8 mouse cellular contexts compared by ENCODE assay signal in the genomic region with DNA sequence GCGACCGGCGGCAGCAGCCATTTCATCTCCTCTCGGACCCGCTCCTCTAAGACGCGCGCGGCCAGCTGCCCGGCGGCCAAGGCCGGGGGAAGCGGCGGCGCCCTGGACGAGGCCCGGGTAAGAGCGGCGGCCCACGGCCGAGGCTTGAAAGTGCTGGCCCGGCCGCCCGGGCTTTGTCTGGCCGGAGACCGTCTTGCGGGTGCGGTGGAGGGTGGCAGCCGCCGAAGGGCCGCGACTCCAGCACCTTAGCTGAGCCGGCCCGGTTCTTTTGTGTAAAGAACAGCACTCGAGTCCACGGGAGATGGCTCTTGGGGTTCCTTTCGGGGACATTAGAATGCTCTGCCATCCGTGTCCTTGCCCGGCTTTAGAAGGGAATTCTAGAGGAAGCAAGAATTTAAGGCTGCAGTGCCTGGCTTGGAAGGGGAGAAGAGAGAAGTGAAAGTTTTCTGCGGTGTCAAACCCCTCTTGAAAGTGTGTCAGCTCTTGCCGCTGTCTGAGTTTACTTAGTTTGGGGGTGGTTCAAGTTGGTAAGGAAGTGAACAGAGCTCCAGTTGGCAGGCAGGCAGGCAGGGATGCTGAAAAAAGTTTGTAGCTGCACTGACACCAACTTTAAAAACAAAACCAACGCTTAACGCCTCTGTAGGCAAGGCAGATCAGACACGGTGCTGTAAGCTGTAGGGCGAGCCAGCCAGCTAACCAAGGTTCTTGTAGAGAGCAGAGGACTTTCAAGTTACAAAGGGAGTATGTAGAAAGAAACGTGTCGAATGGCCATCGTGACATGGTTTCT. TPM values are rescaled to one million over a fixed set of nuclear protein-coding genes. Genes with fewer than 3 reads are reported as not detected.
DNase-seq lines count a peak whose midpoint lies in the region; ATAC-seq and TF ChIP-seq lines count a peak whose summit lies in the region.

No protein-coding gene starts in this region.

- TF ChIP-seq CTCF in bone marrow macrophage, adult 2 months (IDR thresholded peaks at IDR 0.05; ENCODE audit: low read depth, low read length): no peak
- TF ChIP-seq CTCF in testis, adult 2 months (IDR thresholded peaks at IDR 0.05; ENCODE audit: control insufficient read depth, insufficient read depth, insufficient replicate concordance, low read depth, low read length): no peak

- ATAC-seq in forebrain, embryonic 11.5 days (replicated peaks; ENCODE audit: low FRiP score): peak; percentile 69
- peak; percentile 59 for ATAC-seq in heart, embryonic 16.5 days (replicated peaks; ENCODE audit: extremely low read depth, insufficient read depth, low FRiP score)
- peak; percentile 38 for ATAC-seq in liver, embryonic 16.5 days (ENCODE audit: low read depth)
- no peak; the same call in 1 of the 2 replicates for ATAC-seq in neural tube, embryonic 12.5 days (ENCODE audit: low FRiP score, low read depth)

- WGBS in forebrain, embryonic 11.5 days: under 1% methylated on average over 48 of the region's 48 CpGs
- WGBS in heart, embryonic 16.5 days: under 1% methylated on average over 48 of the region's 48 CpGs
- under 1% methylated on average over 48 of the region's 48 CpGs for WGBS in liver, embryonic 16.5 days (ENCODE audit: insufficient replicate concordance)
- WGBS in neural tube, embryonic 12.5 days: under 1% methylated on average over 48 of the region's 48 CpGs

- peak overlapping the region; percentile 99 for H3K9ac ChIP-seq in forebrain, embryonic 11.5 days (ENCODE audit: low read length)
- peak overlapping the region; percentile 99 for H3K9ac ChIP-seq in heart, embryonic 16.5 days (ENCODE audit: low read length)
- peak overlapping the region; percentile 95 for H3K9ac ChIP-seq in liver, embryonic 16.5 days (ENCODE audit: low read depth, low read length)
- H3K9ac ChIP-seq in neural tube, embryonic 12.5 days: peak overlapping the region; percentile 99

- peak; percentile 78 for DNase-seq in CD4-positive, CD25-positive, alpha-beta regulatory T cell, adult 2 months (ENCODE audit: low read depth, low spot score)
- peak; percentile 82 for DNase-seq in forebrain, embryonic 11.5 days (ENCODE audit: low spot score)
- peak; percentile 51 to 70 for DNase-seq in kidney, postnatal 25 days

- TF ChIP-seq POLR2A in bone marrow macrophage, adult 2 months (IDR thresholded peaks at IDR 0.05; ENCODE audit: borderline replicate concordance, low read depth, low read length): no peak
- TF ChIP-seq POLR2A in testis, adult 2 months (IDR thresholded peaks at IDR 0.05; ENCODE audit: control insufficient read depth, low read depth, low read length): no peak

- H3K27me3 ChIP-seq in forebrain, embryonic 11.5 days (ENCODE audit: control insufficient read depth, insufficient read depth, low read length): no peaks in the 10 kb centered on the region
- H3K27me3 ChIP-seq in heart, embryonic 16.5 days (ENCODE audit: control insufficient read depth, insufficient read depth, low read length): no peaks in the 10 kb centered on the region
- H3K27me3 ChIP-seq in liver, embryonic 16.5 days (ENCODE audit: control insufficient read depth, insufficient read depth, low read depth, low read length): no peaks in the 10 kb centered on the region
- H3K27me3 ChIP-seq in neural tube, embryonic 12.5 days (replicated peaks): no peaks in the 10 kb centered on the region
- H3K27me3 ChIP-seq in testis, adult 2 months (ENCODE audit: control insufficient read depth, insufficient read depth, low read length): no peaks in the 10 kb centered on the region

- H3K9me3 ChIP-seq in forebrain, embryonic 11.5 days (ENCODE audit: control insufficient read depth, low read length): no peaks in the 10 kb centered on the region
- H3K9me3 ChIP-seq in heart, embryonic 16.5 days (replicated peaks; ENCODE audit: control insufficient read depth, low read length): no peaks in the 10 kb centered on the region
- no peaks in the 10 kb centered on the region for H3K9me3 ChIP-seq in liver, embryonic 16.5 days (replicated peaks; ENCODE audit: control insufficient read depth, low read length)
- no peaks in the 10 kb centered on the region for H3K9me3 ChIP-seq in neural tube, embryonic 12.5 days

- H3K4me2 ChIP-seq in forebrain, embryonic 11.5 days (ENCODE audit: low read depth, low read length, severe bottlenecking): peak overlapping the region; percentile 72
- peak overlapping the region; percentile 81 for H3K4me2 ChIP-seq in heart, embryonic 16.5 days (ENCODE audit: low read depth, low read length)
- H3K4me2 ChIP-seq in liver, embryonic 16.5 days (ENCODE audit: low read depth, low read length): peak overlapping the region; percentile 73
- peak overlapping the region; percentile 70 for H3K4me2 ChIP-seq in neural tube, embryonic 12.5 days (replicated peaks)

- peak overlapping the region; percentile 86 for H3K4me3 ChIP-seq in bone marrow macrophage, adult 2 months (ENCODE audit: insufficient read depth, low read length)
- peak overlapping the region; percentile 75 for H3K4me3 ChIP-seq in forebrain, embryonic 11.5 days (ENCODE audit: low read depth, low read length)
- peak overlapping the region; percentile 97 for H3K4me3 ChIP-seq in heart, embryonic 16.5 days (ENCODE audit: low read length)
- peak overlapping the region; percentile 94 for H3K4me3 ChIP-seq in liver, embryonic 16.5 days (ENCODE audit: low read depth, low read length)
- H3K4me3 ChIP-seq in neural tube, embryonic 12.5 days: peak overlapping the region; percentile 93
- H3K4me3 ChIP-seq in testis, adult 2 months (ENCODE audit: control insufficient read depth, low read depth, low read length): peak overlapping the region; percentile 92

- H3K27ac ChIP-seq in bone marrow macrophage, adult 2 months (ENCODE audit: insufficient read depth, low read depth, low read length): peak overlapping the region; percentile 88
- H3K27ac ChIP-seq in forebrain, embryonic 11.5 days (ENCODE audit: low read depth, low read length): peak overlapping the region; percentile 94
- peak overlapping the region; percentile 96 for H3K27ac ChIP-seq in heart, embryonic 16.5 days (ENCODE audit: low read length)
- H3K27ac ChIP-seq in liver, embryonic 16.5 days (ENCODE audit: low read length): peak overlapping the region; percentile 94
- H3K27ac ChIP-seq in neural tube, embryonic 12.5 days: peak overlapping the region; percentile 97
- peak overlapping the region; percentile 81 for H3K27ac ChIP-seq in testis, adult 2 months (ENCODE audit: control insufficient read depth, insufficient read depth, low read depth, low read length)

- no peaks in the 10 kb centered on the region for H3K36me3 ChIP-seq in forebrain, embryonic 11.5 days (ENCODE audit: control insufficient read depth, insufficient read depth, low read length)
- H3K36me3 ChIP-seq in heart, embryonic 16.5 days (ENCODE audit: control insufficient read depth, insufficient read depth): no peaks in the 10 kb centered on the region
- H3K36me3 ChIP-seq in liver, embryonic 16.5 days (ENCODE audit: control insufficient read depth, insufficient read depth): no peaks in the 10 kb centered on the region
- no peaks in the 10 kb centered on the region for H3K36me3 ChIP-seq in neural tube, embryonic 12.5 days
- H3K36me3 ChIP-seq in testis, adult 2 months (ENCODE audit: control insufficient read depth, insufficient read depth, low read length): no peaks in the 10 kb centered on the region

- H3K4me1 ChIP-seq in bone marrow macrophage, adult 2 months (ENCODE audit: control insufficient read depth, insufficient read depth, low read length): peaks cover 21% of the 10 kb centered on the region
- 0 out of 2 replicates have a peak, but pooled peaks cover 2% of the 10 kb centered on the region for H3K4me1 ChIP-seq in forebrain, embryonic 11.5 days (replicated peaks; ENCODE audit: control insufficient read depth, insufficient read depth, low read length)
- peaks cover 10% of the 10 kb centered on the region for H3K4me1 ChIP-seq in heart, embryonic 16.5 days (ENCODE audit: control insufficient read depth, insufficient read depth, low read length)
- H3K4me1 ChIP-seq in liver, embryonic 16.5 days (ENCODE audit: control insufficient read depth, low read depth, low read length): peaks cover 15% of the 10 kb centered on the region
- H3K4me1 ChIP-seq in neural tube, embryonic 12.5 days: peaks cover 7% of the 10 kb centered on the region
- H3K4me1 ChIP-seq in testis, adult 2 months (ENCODE audit: control insufficient read depth, insufficient read depth, low read length): no peaks in the 10 kb centered on the region; the same call in 1 of the 2 replicates

RNA-seq across cellular contexts. Expression of gene Atad2b, which starts 0.8 kb away (rescaled TPM):
- 18.0 and 18.7 TPM in 2 replicates for polyA plus RNA-seq in bone marrow macrophage, adult 2 months (2012; ENCODE audit: insufficient read depth, insufficient read length, missing spikeins)
- 21.2 and 22.8 TPM in 2 replicates for polyA plus RNA-seq in forebrain, embryonic 11.5 days (2014; fragmentation: Nextera tagmentation; extraction: Ambion mirVana)
- 5.3 and 6.0 TPM in 2 replicates for polyA plus RNA-seq in heart, embryonic 16.5 days (2015; fragmentation: Nextera tagmentation; extraction: Ambion mirVana)
- 3.8 TPM in 2 replicates for polyA plus RNA-seq in liver, embryonic 16.5 days (2015; fragmentation: Nextera tagmentation; extraction: Ambion mirVana)
- polyA plus RNA-seq in neural tube, embryonic 12.5 days (2016; fragmentation: Nextera tagmentation; extraction: Ambion mirVana): 23.6 and 25.9 TPM in 2 replicates
- polyA plus RNA-seq in testis, adult 2 months (2012; rRNA removed): 3.7 and 4.0 TPM in 2 replicates

RNA-seq across cellular contexts. Expression of gene Ubxn2a, which starts 10.5 kb away (rescaled TPM):
- polyA plus RNA-seq in bone marrow macrophage, adult 2 months (2012; ENCODE audit: insufficient read depth, insufficient read length, missing spikeins): 12.1 and 13.9 TPM in 2 replicates
- 30.0 and 34.7 TPM in 2 replicates for polyA plus RNA-seq in forebrain, embryonic 11.5 days (2014; fragmentation: Nextera tagmentation; extraction: Ambion mirVana)
- polyA plus RNA-seq in heart, embryonic 16.5 days (2015; fragmentation: Nextera tagmentation; extraction: Ambion mirVana): 31.7 and 32.7 TPM in 2 replicates
- polyA plus RNA-seq in liver, embryonic 16.5 days (2015; fragmentation: Nextera tagmentation; extraction: Ambion mirVana): 20.9 and 23.2 TPM in 2 replicates
- polyA plus RNA-seq in neural tube, embryonic 12.5 days (2016; fragmentation: Nextera tagmentation; extraction: Ambion mirVana): 33.5 and 35.4 TPM in 2 replicates
- polyA plus RNA-seq in testis, adult 2 months (2012; rRNA removed): 1.4 TPM in 2 replicates

RNA-seq across cellular contexts. Expression of gene Mfsd2b, which starts 43.8 kb away (rescaled TPM):
- polyA plus RNA-seq in bone marrow macrophage, adult 2 months (2012; ENCODE audit: insufficient read depth, insufficient read length, missing spikeins): 0.67 and 1.3 TPM in 2 replicates
- polyA plus RNA-seq in forebrain, embryonic 11.5 days (2014; fragmentation: Nextera tagmentation; extraction: Ambion mirVana): 4.9 and 6.6 TPM in 2 replicates
- 0.76 and 1.1 TPM in 2 replicates for polyA plus RNA-seq in heart, embryonic 16.5 days (2015; fragmentation: Nextera tagmentation; extraction: Ambion mirVana)
- 60.8 and 63.3 TPM in 2 replicates for polyA plus RNA-seq in liver, embryonic 16.5 days (2015; fragmentation: Nextera tagmentation; extraction: Ambion mirVana)
- polyA plus RNA-seq in neural tube, embryonic 12.5 days (2016; fragmentation: Nextera tagmentation; extraction: Ambion mirVana): 3.5 and 4.5 TPM in 2 replicates
- polyA plus RNA-seq in testis, adult 2 months (2012; rRNA removed): 4.4 and 5.0 TPM in 2 replicates
